Mouse (Mus musculus) E14TG2a.4 (cell line): ENCODE results near the gene Xlr5a.
A peak's percentile ranks its signal among the peaks of the same experiment; 100 is the strongest.
"Not testable (repeated sequence)": the region's sequence is repeated elsewhere in the genome, so short reads cannot be mapped to it uniquely, and the experiment has no call there.

Source experiments
- H3K27me3 ChIP-seq: 2 replicates; pipeline ENCODE4 v1.6.1; 2014; ENCODE audit warnings: low read length, control low read depth; ENCODE audit not compliant: insufficient read depth
- H3K36me3 ChIP-seq: 2 replicates; pipeline ENCODE4 v1.6.1; 2014; ENCODE audit warnings: low read length, control low read depth; ENCODE audit not compliant: insufficient read depth
- H3K4me1 ChIP-seq: replicated peaks from 2 replicates; pipeline ENCODE4 v1.6.1; 2014; ENCODE audit warnings: low read depth, low read length, control low read depth
- H3K4me3 ChIP-seq: replicated peaks from 2 replicates; pipeline ENCODE4 v1.5.1; 2014; ENCODE audit warnings: mild to moderate bottlenecking, low read length
- H3K9me3 ChIP-seq: 2 replicates; pipeline ENCODE4 v1.6.1; 2014; ENCODE audit warnings: low read length, control low read depth
- CTCF ChIP-seq: conservative IDR thresholded peaks from 2 replicates; pipeline ENCODE4 v1.5.1; 2014; ENCODE audit warnings: low read length
- NANOG ChIP-seq: IDR thresholded peaks from 2 replicates; pipeline ENCODE4 v1.6.1; 2014; ENCODE audit warnings: borderline replicate concordance, low read length, mixed read lengths
- POU5F1 ChIP-seq: IDR thresholded peaks from 2 replicates; pipeline ENCODE4 v1.6.1; 2014; ENCODE audit warnings: low read length, borderline replicate concordance

The Xlr5a gene

DNA sequence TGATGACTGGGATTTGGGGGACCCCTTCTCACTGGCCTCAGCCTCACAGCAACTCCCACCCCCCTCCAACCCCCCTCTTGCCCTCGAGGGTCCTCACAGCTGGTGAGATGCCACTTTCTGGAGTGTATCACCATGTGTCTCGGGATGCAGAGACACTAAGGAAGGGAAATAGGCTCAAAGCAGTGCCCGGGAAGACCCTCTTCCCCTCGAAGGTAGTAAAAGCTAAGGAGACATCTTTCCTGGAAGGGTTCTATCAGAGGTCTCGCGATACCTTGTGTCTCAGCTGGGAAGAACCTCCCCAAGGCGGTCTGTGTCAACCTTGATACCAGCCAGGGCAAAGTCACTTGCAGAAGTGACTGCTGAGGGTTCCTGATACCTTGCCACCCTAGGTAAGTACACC, 176.0 kb downstream of the Xlr5a start, which contains the start of gene Gm14685:
Gm14685 (plus strand) TSS at position 301 of the 400 bp plus-strand sequence.
- not testable (repeated sequence) for H3K9me3 ChIP-seq, H3K36me3 ChIP-seq, H3K27me3 ChIP-seq, H3K4me1 ChIP-seq, H3K4me3 ChIP-seq

DNA sequence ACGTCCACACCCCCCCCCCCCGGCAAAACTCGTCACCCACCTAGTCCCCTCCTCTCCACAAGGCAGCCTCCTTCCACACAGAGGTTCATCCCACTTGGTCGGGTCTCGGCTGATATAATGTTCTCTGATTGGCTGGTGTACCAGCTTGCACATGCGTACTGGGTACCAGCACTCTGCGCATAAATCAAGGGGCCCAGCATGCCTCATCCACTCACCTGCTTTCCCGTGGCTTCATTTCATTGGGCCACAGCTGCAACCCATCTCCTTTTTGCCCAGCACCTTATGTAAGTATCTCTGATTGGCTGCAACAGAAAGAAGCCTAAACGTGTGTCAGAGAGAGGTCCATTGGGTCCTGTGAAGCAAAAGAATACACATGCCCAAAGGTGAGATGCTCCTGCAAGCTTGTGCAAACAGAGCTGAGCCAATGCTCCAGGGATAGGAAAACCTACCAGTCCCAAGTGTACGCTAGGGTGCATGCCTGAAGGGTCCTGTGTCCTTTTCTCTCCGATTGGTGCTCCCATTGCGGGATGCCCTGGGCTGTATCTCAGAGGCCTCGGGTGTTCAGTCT, 195.8 kb downstream of the Xlr5a start, which contains the start of gene Xlr3a:
Xlr3a (minus strand) TSS at position 155 of the 568 bp plus-strand sequence.
- H3K4me1 ChIP-seq, H3K4me3 ChIP-seq, H3K27me3 ChIP-seq, H3K36me3 ChIP-seq, H3K9me3 ChIP-seq: not testable (repeated sequence)

DNA sequence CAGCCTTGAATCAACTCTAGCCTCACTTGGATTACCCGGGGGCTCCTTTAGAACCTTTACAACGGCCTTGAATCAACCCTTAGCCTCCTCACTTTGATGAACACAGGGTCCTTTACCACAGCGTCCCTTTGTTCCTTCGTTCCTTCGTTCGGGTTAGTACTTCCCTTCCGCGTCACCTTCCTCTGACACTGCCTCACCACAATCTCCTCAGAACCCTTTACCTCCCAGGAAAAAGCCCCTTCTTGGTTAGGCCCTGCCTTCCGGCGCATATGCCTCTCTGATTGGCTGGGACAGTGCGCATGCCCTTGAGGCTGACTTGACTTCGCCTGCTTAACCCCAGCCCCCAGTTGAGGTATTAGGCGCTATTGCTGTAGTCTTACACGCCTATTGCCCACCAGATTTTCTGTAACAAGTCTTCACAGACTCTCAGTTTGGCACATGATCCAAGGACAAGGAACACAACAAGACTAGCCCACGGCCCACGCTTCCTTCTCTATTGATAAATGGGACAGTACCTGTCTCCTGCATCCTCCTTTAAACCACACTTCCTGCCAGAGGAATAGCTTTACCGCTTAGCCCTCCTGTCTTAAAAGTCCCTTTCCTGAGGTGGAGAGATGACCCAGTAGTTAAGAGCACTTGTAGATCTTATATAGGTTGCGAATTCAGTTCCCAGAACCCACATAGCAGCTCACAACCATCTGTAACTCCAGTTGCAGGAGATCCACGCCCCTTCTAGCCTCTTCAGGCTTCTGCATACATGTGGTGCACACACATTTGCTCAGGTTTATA, 210.3 kb downstream of the Xlr5a start, which contains the start of gene Xlr4a:
Xlr4a (minus strand) TSS at position 212 of the 789 bp plus-strand sequence.
- not testable (repeated sequence) for H3K9me3 ChIP-seq, H3K4me1 ChIP-seq, H3K27me3 ChIP-seq, H3K36me3 ChIP-seq, H3K4me3 ChIP-seq

DNA sequence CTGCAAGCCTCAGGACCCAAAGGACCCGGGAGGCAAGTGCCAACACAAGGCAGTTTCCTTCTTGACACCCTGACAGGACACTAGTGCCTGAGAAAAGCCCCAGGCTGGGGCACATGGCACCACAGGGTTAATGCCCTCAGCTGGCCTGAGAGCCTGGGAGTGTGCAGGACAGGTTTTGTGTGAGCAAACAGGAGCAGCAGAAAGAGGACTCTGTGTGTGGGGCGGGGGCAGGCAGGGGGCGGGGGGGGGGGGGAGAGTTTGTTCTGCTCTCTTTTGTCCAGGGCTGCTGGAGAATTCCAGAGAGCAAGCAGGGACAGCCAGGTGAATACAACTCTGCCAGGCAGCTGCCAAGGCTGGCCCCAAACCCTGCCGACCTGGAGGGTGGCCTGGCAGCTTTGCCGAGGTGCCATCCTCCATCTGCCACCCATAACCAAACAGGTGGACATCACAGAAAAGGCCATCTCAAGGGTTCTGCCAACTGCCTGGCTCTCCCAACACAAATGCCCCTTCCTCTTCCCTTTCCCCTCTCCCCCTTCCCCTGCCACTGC, 225.9 kb downstream of the Xlr5a start:
- not testable (repeated sequence) for H3K9me3 ChIP-seq, H3K36me3 ChIP-seq
- peaks cover 10% of the 10 kb centered on the region; the same call in 1 of the 2 replicates for H3K4me1 ChIP-seq

DNA sequence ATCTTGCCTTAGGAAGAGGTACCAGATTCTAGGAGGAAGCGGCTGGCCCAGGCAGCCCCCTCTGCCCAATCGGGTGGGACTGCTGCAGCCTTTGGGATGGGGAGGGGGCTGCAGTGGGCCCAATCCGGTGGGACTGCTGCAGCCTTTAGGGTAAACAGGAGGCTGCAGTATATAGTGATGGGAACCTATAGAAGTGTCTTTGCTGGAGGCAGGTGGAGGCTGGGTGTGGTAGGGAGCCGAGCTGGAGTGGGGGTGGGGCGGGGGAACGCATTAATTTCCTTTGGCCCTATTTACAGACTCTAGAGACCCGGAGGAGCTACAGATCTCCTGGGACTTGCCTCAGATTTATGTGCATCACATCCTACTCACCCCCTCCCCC, 228.4 kb downstream of the Xlr5a start, which contains the start of gene Pnma3:
Pnma3 (plus strand) TSS at position 373 of the 379 bp plus-strand sequence.
- no peaks in the 10 kb centered on the region for H3K36me3 ChIP-seq
- peak within 1 kb of the TSS; percentile 29; the same call in 1 of the 2 replicates for H3K4me3 ChIP-seq
- peaks cover 41% of the 10 kb centered on the region for H3K27me3 ChIP-seq
- no peaks in the 10 kb centered on the region for H3K9me3 ChIP-seq
- peaks cover 10% of the 10 kb centered on the region; the same call in 1 of the 2 replicates for H3K4me1 ChIP-seq
- TF ChIP-seq POU5F1 (no peak), NANOG (no peak), CTCF (no peak)

More for the DNA sequence above, 225.9 kb downstream of the Xlr5a start:
- not testable (repeated sequence) for H3K4me3 ChIP-seq
- H3K27me3 ChIP-seq = peaks cover 39% of the 10 kb centered on the region

DNA sequence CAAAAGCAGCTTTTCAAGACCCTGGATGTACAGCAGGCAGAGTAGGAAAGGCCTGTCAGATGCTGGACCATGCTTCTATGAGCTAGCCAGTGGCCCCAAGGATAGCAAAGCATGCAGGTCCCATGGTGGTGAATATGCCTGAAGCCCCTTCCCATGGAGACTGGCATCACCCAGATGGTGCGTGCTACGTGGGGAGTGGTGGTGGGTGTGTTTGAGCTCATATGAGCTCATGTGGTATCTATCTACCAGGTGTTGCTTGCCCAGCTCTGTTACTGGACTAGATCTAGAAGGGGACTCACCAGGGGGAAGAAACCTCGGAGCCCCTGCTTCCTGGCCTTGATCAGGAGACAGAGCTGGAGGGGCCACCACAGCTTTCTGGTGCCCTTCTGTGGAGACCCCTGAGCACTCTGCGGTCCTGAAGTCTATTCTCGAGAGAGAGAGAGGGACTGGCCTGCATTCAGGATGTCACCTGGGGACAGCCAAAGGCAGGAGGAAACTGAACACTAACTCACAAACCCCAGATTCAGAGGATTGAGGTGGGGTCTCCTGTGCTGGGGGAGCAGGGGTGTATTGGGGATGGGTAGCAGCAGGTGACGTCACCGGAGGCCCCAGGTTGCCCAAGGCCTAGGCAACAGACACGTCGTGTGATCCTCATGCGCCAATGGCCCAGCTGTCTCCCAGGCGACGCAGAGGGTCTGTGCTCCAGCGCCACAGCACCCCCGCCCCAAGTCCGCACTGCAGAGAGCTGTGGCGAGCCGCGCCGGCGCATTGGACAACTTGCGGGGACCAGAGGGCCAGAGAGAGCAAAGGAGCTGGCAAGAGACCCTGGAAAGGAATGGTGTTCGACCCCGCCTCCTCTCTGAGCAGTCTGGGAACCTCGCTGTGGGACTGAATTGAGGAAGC, 229.0 kb downstream of the Xlr5a start:
- no peak for TF ChIP-seq POU5F1
- no peak for TF ChIP-seq CTCF
- no peak for TF ChIP-seq NANOG
- H3K9me3 ChIP-seq = no peaks in the 10 kb centered on the region
- no peaks in the 10 kb centered on the region for H3K36me3 ChIP-seq
- H3K27me3 ChIP-seq = peaks cover 41% of the 10 kb centered on the region
- peak overlapping the region; percentile 29; the same call in 1 of the 2 replicates for H3K4me3 ChIP-seq
- H3K4me1 ChIP-seq = peaks cover 10% of the 10 kb centered on the region; the same call in 1 of the 2 replicates

DNA sequence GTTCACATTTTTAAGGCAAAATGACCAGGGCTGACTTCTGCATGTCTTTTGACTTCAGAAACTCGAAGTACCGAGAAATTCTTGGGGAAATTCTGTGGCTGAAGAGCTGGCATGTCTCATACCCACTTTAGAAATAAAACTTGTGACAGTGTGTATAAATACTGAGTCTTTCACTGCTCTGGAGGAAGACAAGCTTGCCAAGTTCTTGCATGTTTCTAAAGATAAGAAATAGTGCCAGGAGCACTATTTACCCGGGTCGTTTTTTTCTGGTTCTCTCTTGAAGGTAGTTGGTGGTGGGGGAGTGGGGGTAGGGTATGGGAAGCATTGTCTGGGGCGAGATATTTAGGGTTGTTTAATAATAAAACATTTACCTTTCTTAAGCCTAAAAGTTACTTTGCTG, 230.5 kb downstream of the Xlr5a start:
- H3K27me3 ChIP-seq = peaks cover 37% of the 10 kb centered on the region
- no peaks in the 10 kb centered on the region for H3K36me3 ChIP-seq
- H3K4me3 ChIP-seq = no peak overlapping the region
- TF ChIP-seq POU5F1 (no peak), NANOG (no peak), CTCF (no peak)
- peaks cover 10% of the 10 kb centered on the region; the same call in 1 of the 2 replicates for H3K4me1 ChIP-seq
- H3K9me3 ChIP-seq = no peaks in the 10 kb centered on the region

DNA sequence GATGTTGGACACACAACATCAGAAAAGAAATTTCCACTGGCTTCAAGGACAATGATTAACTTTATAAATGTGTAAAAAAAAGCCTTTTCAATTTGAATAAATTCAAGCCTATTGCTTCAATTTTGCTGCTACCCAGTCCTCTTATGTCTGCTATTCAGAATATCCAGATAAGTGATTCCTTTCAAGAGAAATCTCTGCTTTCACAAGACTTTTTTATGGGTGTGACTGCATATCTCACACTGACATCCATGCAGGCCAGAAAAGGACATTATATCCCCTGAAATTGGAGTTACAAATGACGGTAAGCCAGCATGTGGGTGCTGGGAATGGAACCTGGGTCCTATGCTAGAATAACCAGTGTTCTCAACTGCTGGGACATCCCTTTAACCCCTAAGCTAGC, 231.2 kb downstream of the Xlr5a start:
- H3K27me3 ChIP-seq = peaks cover 37% of the 10 kb centered on the region
- H3K9me3 ChIP-seq = no peaks in the 10 kb centered on the region
- H3K4me3 ChIP-seq = no peak overlapping the region
- H3K4me1 ChIP-seq = peaks cover 10% of the 10 kb centered on the region; the same call in 1 of the 2 replicates
- H3K36me3 ChIP-seq = no peaks in the 10 kb centered on the region
- no peak for TF ChIP-seq NANOG
- no peak for TF ChIP-seq POU5F1
- TF ChIP-seq CTCF = no peak
